Mouse (Mus musculus) cerebellum, postnatal 10 days (tissue): ENCODE results near the gene Mta3.

Experiments
- DNase-seq, 2 experiments: peaks; one replicate each; pipeline ENCODE4 v3.0.0; 2021; ENCODE audit warnings: mixed read lengths in 2 of 2

Mta3 gene

DNA sequence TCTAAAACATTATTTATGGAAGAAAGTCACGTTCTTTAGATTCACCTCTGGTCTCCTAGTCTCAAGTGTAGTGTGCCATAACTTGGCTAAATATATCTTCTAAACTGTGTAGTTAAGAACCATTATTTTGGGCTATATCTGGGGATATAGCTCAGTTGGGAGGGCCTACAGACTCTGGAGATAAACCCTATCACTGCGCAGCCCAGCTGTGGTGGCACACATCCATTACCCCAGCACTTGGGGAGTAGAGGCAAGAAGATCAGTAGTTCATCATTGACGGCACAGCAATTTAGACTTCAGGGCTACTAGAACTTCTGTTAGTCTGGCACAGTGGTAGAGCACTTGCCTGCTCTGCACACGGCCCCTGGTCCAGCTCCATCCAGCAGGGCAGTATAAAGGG is 107.1 kb downstream of the Mta3 start:
- no peak for DNase-seq

DNA sequence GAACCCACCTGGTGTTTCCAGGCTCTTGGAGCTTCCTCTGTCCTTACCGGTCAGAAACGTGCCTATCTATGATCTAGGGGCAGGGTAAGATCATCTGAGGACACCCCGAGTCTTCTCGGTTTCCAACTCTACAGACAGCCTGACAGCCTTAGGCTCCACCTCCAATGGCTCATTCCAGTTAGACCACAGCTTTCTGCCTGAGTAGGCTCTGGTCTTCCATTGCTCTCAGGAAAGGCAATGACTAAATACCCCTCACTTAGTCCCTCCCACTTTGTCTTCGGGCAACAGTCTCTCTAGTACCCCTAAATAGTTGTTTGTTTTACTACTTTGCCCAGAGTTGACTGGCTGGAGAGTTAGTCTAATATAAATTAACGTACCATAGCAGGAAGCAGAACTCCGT is 111.0 kb downstream of the Mta3 start:
- DNase-seq = no peak

DNA sequence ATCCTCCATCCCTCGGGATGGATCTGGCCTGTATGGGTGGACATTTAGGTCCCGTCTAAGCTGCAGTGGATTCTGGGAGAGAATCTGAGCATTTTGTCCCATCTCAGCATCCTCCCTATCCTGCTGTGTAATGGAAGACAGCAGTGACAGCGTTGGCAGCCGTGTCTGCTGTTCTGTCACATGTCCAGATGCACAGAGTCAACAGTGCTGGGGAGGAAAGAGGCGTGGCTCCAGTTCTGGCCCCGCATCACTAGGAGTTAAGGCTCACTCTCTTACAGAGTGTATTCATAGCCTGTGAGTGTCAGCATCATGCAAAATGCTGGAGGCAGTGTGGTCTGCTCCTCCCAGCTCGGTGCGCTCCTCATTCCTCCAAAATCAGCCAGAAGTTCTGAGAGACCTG is 113.5 kb downstream of the Mta3 start:
- DNase-seq = peak; percentile 28 to 39

DNA sequence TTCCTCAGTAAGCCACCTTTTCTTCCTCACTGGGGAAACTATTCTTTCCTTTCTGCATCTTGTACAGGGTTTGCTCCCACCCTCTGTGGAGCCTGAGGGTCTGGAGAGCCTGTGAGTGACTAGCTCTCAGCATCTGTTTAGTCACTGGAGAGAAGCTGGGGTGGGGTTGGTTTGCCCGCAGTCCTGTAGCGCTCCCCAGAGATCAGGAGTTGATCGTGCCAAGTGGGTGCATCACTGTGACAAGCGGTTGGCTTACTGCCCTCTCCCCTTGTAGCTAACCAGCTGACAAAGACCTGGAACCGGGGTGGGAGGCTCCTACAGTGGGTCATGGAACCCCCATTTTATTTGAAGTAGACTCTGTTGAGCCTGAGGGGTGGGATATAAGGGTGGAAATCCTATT is 114.7 kb downstream of the Mta3 start:
- peak; percentile 33 to 34 for DNase-seq

DNA sequence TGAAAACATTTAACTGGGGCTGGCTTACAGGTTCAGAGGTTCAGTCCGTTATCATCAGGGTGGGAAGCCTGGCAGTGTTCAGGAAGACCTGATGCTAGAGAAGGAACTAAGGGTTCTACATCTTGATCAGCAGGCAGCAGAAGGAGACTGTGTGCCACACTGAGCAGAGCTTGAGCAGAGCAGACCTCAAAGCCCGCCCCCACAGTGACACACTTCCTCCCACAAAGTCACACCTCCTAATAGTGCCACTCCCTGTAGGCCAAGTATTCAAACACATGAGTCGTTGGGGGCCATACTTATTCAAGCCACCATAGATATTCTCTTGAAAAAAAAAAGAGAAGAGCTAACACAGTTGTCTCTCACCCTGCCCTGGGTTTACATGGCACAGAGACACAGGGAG is 115.9 kb downstream of the Mta3 start:
- DNase-seq = no peak

DNA sequence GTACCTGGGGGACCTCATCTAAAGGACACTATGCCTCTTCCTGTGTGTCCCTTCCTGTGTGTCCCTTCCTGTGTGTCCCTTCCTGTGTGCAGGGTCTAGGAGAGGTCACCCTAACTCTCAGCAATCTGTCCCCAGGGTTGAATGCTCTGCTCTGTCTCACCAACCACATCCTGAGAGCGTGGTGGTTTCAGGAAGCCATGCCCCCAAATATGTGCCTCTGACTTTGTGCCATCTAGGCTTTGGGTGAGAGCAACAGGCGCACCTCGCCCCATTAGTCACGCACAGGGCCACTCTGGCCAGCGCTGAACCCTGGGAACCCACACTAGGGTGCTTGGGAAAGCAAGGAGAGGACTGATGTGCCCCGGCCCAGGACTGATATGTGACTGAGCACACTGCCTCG is 117.9 kb downstream of the Mta3 start:
- no peak for DNase-seq

DNA sequence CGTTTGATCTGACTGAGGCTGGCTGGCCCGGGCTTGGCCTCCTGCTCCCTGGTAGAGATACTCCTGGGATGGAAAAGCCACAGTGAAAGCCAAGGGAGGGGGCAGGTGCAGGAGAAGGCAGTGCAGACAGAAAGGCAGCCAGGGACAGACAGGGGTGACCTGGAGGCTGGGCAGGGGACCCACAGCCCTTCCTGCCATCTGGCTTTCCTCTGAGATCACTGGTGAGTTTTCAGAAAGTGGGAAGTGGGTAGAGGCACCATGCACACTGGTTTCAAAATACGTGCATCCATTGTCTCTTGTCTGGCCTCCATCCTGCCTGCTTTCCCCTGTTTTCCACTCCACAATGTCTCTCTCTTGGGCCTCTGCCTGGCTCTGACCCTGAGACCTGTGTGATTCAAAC is 123.4 kb downstream of the Mta3 start:
- no peak for DNase-seq

DNA sequence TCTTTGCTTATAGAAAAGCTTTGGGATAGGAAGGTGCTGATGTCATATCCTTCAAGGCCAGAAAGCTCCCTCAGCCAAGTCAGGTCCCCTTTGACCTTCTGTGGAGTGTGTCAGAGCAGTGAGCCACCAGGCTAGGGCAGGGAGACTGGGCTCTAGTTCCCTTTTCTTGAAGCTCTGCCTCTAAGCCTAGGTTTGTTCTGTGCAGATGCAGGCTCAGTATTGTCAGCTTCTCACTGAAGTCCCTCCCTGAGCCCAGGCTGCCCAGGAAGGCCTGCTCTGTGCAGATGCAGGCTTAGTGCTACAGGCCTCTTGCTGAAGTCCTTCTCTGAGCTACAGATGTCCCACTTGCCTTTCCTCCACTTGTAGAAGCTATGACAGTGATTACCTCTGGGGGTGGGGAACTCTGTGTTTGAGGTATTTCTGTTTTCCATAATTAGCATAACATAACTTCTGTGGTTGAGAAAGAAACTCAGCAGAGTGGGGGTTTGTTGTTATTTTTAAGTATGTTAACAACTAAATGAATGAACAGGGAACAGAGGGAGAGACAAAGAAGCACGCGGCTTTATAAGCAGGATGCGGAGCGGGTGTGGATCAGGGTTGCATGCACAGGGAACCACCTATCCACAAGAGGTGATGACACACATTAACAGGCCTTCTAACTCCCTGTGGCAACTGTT is 124.8 kb downstream of the Mta3 start:
- no peak for DNase-seq

DNA sequence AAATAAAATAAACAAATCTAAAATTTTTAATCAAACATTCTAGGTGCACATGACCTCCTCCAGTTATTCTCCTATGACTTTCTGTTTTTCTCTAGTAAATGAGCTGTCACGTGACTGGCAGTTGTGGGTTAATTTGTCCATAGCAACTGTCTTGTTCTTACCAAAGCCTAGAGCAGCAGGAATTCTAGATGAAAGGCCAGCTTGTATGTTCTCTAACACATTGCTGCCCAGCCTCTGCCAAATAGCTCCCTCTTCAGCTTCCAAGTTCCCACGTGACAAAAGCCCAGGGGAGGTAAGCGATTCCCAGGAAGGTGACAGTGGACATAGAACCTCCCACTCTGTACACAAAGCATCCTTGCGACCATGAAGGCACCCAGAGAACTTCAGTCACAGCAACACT is 128.2 kb downstream of the Mta3 start:
- peak; percentile 44 to 51 for DNase-seq

DNA sequence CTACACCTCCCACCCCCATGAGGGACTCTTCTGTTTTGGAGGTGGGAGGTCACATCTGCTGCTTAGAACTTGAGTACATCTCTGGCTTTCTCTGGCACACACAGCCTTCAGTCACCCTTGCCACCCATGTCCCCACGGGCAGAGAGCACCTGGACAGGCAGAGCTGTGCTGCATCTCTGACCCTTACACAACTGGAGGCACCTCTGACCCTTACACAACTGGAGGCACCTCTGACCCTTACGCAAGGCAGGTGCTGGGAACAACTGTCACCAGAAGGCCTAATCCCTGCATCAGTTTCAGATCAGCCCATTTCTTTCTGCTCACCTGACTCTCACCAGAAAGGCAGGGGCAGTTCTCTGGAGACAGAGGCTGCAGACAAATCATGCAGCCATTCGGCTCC is 130.1 kb downstream of the Mta3 start:
- DNase-seq = no peak

DNA sequence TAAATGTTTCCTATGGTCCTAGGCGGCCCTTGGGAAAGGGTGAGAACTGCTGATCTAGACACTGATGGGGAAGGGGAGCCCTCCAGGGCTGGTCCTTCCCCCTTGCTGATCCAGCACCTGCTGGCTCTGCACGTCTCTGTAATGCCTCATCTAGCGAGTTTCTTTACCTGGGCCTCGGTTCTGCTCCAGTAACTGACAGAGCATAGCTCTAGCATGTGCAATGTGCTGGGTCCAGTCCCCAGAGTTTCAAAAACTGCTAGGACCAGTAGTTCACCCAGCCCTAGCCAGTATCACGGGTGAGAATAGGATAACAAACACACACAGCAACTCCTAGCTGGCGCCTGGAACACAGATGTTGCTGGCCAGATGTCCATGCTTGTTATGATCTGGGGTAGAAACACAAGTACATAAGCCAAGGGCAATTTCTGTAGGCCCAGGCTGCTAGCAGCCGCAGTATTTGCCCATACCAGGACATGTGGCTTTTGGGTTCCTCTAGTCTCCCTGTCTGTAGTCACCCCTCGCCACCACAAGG is 131.8 kb downstream of the Mta3 start:
- no peak for DNase-seq

DNA sequence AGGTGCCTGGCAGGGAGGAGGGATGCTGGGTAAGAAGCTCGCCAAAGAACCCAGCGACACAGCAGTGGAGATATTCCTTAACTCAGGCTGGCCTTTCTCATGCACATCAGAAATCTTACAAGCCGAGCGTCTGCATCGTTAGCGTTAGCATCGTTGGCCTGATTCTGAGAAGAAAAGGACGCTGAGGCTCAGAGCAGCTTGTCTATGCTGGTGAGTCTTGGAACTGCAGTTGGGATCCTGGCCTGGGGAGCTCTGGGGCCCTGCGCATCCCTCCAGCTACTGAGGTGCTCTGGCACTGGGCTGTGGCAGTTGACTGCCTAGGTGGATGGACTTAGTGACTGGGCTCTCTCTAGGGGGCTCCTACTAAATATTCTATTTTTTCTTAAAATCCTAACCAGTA is 133.2 kb downstream of the Mta3 start:
- no peak for DNase-seq

DNA sequence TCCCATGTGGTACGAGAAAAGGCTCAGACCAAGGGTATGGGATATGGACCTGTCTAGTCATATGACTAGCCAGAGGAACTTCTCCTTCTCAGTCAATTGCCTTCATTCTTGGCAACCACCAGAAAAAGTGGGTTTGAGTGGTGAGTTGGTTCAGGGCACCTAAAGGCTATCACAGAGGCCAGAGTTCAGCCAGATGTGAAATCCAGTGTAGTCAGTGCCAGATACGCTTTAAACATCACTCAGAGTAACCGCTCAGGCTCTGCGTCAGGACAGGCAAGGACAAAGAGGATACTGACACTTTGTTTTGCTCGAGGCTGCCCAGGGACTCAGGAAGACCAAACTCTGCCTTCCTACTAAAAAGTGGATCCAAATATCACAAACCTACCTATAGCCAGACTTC is 135.0 kb downstream of the Mta3 start:
- no peak for DNase-seq

DNA sequence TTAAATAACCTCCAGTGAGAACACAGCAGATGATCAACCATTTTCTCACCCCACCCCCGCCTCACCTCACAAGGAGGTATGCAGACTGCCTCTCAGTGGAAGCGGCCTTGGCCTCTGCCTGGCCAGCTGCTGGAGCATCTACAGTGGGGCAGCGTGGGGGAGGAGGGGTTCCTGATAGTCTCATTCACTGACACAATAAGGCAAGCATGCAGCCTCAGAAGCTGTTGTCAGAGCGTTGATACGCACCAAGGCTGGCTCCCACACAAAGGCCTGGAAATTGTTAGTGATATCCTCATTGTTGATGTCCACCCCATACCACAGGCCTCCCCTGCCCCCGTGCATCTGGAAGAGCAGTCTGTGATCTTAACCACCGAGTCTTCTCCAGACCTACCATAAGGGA is 137.8 kb downstream of the Mta3 start:
- no peak for DNase-seq

DNA sequence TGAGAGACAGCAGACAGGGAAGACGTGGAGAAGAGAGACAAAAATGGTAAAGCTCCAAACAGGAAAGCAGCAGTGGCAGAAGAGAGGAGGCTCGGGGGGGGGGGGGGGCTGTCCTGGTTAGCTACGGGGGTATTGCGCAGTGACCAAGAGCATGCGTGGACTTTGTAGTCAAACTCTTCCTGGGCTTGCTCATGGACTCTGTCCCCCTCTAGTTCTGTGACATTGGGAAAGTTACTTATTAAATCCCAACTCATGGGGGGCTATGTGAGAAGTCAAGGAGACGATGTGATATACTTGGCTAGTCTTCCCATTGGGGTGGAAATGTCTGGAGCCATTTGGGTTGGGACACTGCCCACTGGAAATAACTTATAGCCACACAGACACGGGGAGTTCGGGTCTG is 139.6 kb downstream of the Mta3 start:
- DNase-seq = no peak

DNA sequence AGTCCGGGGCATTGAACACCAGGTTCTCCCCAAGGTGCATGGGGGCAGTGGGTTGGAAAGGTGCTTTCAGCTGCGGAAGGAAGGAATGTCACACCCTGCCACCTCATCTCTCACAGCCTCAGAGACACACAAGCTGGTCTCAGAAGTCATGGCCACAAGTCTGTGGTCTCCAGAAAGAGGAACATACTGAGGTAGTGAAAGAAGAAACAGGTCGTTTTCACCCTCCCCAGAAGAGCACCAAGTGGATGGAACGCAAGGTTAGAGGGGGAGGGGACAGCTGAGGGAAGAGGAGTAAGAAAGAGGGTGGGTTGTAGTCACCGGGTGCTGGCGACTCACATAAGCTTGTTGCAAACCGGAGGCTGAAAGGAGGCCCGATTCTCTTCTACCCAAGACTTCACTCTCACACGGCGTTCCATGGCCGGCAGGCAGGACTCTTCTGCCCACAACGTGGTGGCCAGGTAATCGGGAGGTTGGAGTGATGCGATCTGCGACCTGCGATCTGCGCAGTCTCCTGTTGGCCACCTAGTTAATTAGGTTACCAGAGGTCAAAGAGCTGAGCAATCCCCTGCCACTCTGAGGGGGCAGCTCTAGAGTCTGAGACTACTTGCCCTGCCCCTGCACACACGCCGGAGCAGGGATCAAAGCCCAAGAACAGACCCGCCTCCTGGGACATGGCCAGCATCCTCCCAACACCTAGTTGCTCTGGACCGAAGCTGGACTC is 140.5 kb downstream of the Mta3 start:
- DNase-seq = no peak

DNA sequence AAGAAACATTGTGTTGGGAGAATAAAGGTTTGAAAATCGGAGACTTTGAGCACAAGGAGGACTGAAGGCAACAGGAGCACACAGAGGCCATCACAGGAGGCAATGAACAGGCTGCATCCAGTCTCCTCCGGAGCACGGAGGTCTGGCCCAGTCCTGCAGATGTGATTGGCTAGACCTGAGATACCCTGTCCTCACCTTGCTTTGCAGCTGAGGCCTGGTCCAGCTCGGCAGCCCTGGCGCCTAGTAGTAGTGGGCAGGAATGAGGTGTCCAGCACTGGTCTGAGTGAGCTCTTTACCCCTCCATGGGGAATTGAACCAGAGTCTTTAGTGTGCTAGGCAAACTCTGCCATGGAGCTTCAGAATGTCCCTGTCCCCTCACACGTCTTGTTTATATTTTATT is 141.1 kb downstream of the Mta3 start:
- DNase-seq = no peak

DNA sequence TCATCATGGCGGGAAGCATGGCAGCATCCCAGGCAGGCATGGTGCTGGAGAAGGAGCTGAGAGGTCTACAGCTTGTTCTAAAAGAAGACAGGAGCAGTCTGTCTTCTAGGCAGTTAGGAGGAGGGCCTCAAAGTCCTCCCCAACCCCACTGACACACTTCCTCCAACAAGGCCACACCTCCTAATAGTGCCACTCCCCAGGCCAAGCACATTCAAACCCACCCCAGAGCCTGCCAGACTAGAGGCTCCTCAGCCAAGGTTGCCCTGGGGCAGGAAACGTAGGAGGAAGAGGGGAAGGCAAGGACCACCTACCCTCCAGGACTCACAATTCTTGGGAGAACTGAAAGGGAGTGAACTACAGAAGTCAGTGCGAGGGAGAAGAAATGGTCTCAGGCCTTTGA is 141.9 kb downstream of the Mta3 start, which contains the start of gene Haao:
Gene Haao (minus strand): TSS at position 149 of the 400 bp plus-strand sequence.
- DNase-seq = no peak

DNA sequence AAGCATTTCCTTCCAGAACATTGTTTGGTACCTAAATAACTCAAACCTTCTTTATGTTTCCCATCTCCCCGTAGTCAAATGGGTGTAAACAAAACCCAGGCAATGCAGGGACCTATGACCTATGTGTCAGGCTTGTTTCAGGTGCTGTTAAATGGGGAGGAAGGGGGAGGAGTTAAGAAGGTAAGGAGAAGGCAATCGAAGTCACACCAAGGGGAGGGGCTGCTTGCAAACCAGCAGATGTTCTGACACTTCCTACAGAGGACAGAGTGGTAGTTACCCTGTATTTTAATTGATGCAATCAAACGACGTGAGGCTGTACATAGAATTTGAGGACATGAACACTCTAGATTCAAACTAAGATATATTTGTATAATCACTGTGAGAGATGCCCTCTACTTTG is 142.5 kb downstream of the Mta3 start:
- DNase-seq = no peak

DNA sequence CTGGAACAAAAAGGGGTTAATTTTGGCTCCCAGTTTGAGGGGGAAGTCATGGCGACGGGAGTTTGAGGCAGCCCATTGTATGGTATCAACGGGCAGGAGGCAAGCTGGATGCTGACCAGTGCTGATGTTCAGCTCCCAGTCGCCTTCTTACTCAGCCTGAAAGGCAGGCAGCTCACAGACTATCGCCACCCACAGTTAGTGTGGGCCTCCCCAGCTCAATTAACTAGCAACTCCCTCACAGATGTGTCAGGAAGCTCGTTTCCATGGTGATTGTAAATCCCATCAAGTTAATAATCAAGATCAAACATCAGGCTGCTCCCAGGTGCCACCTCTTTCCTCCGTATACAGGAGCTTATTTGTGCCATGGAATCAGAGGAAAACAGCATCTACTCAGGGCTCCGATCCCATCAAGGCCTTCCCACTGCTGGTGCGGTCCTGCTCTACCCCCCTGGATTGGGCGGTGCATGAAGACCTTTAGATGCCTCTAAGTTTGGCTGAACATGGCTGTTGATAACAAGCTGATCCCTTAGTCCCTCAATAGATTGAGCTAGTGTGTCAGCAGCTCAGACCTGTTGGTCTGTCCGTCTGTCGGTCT is 143.2 kb downstream of the Mta3 start:
- DNase-seq = no peak

DNA sequence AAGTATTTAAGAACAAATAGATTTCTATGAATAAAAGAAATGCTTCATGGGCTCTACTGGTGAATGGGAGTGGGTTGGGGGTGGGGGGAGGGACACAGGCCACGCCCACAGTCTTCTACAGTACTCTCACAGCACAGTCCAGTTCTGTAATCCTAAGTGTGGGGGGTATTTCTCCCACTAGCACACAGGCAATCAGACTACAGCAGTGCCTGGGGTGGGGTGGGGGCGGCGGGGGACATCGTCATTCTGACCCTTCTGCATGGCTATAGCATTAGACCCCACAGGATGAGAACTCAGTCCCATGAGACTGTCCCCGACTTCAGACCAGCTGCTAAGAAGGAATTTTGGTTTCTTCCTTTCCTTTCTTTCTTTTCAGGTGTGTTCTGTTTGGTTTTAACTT is 143.8 kb downstream of the Mta3 start:
- no peak for DNase-seq

DNA sequence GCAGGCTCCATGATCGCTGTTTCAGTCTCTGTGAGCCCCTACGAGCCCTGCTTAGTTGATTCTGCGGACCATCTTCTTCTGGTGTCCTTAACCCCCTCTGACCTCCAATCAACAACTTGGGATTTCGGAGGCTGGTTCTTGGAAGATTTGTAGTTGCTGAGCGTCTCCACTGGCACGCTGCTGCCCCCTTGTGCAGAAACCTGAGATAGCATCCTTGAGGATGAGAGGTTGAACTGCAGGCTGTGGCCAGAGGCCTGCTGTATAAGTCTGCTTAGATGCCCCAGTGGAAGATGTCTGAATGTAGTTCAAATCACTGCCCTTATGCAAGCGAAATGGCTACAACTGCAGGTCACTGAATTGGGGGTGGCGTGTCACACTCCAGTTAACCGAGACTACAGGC is 144.5 kb downstream of the Mta3 start:
- DNase-seq = peak; percentile 95 to 98

DNA sequence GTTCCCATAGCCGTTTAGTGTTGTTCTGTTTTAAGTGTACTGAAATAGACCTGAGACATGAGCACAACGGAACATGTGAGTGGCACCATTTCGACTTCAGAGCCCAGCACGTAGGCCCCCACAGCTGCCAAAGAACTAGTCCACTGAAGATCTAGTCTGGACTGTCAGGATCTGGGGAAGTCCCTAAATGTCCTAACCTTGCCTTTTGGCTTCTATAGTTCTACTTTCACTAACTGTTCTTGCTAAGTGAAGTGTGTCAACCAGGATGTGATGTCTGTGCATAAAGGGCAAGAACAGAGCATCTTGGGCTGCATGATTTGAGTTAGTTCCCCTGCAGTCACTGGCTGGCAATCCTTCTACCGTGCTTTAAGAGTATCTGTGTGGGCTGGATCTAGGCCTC is 144.9 kb downstream of the Mta3 start:
- no peak for DNase-seq

DNA sequence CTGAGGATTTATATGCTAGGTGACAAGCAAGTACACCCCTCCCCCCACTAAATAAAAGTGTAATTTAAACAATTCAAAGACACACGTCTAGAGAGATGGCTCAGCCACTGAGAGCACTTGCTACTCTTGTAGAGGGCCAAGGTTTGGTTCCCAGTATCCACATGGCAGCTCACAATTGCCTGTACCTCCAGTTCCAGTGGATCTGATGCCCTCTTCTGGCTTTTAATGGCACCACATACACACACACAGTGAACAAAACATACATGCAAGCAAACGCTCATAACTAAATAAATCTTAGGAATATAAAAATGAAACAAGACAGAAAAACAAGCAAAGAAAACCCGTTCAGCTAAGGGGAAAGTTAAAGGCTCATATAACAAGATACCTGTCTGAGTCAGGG is 147.9 kb downstream of the Mta3 start:
- no peak for DNase-seq
